Mouse (Mus musculus) neutrophil, adult 5-6 weeks (primary cell): ENCODE measurements around the gene Arhgef25. TPM values are rescaled to one million over a fixed set of nuclear protein-coding genes. Genes with fewer than 3 reads are reported as not detected.

Experiments
- total RNA-seq: library from RNA; stranded (forward); fragments of 200-1000 nt; gene quantifications from 2 replicates; pipeline ENCODE4 v1.2.3, GENCODE M21; 2017

The Arhgef25 gene
- total RNA-seq, 1 experiment from 2014 or later: not detected

Other genes with a start within 250 kb of the Arhgef25 start
- 63.7 and 64.6 TPM in 2 replicates for gene Ctdsp2, start 211.4 kb downstream of the Arhgef25 start, total RNA-seq
- 2.0 and 2.1 TPM in 2 replicates for gene Avil, start 189.4 kb downstream of the Arhgef25 start, total RNA-seq
- gene Tsfm, start 159.2 kb downstream of the Arhgef25 start, total RNA-seq: 8.6 and 12.9 TPM in 2 replicates
- gene Mettl1, start 148.7 kb downstream of the Arhgef25 start, total RNA-seq: 4.3 and 8.3 TPM in 2 replicates
- 0.23 TPM in 1 of 2 replicates, not detected in the other for gene Eef1akmt3, start 148.6 kb downstream of the Arhgef25 start, total RNA-seq
- not detected in 2 replicates for gene Cyp27b1, start 141.8 kb downstream of the Arhgef25 start, total RNA-seq
- gene March9, start 129.9 kb downstream of the Arhgef25 start, total RNA-seq: 0.98 and 1.9 TPM in 2 replicates
- gene Cdk4, start 126.5 kb downstream of the Arhgef25 start, total RNA-seq: 25.9 and 31.7 TPM in 2 replicates
- 21.9 and 23.5 TPM in 2 replicates for gene Tspan31, start 119.8 kb downstream of the Arhgef25 start, total RNA-seq
- 54.4 and 60.8 TPM in 2 replicates for gene Agap2, start 114.8 kb downstream of the Arhgef25 start, total RNA-seq
- gene Os9, start 69.0 kb downstream of the Arhgef25 start, total RNA-seq: 157 and 176 TPM in 2 replicates
- 246 and 273 TPM in 2 replicates for gene B4galnt1, start 24.9 kb downstream of the Arhgef25 start, total RNA-seq
- 2.5 and 3.0 TPM in 2 replicates for gene Slc26a10, start 9.4 kb downstream of the Arhgef25 start, total RNA-seq
- gene Dtx3, start 5.6 kb upstream of the Arhgef25 start, total RNA-seq: 9.0 and 11.5 TPM in 2 replicates
- gene Pip4k2c, start 21.5 kb upstream of the Arhgef25 start, total RNA-seq: 36.5 and 37.1 TPM in 2 replicates
- not detected in 2 replicates for gene Kif5a, start 73.3 kb upstream of the Arhgef25 start, total RNA-seq
- 89.5 and 94.5 TPM in 2 replicates for gene Dctn2, start 76.3 kb upstream of the Arhgef25 start, total RNA-seq
- 19.9 and 27.8 TPM in 2 replicates for gene Mbd6, start 98.9 kb upstream of the Arhgef25 start, total RNA-seq
- gene Mars, start 121.7 kb upstream of the Arhgef25 start, total RNA-seq: 57.0 and 63.3 TPM in 2 replicates
- gene Arhgap9, start 131.9 kb upstream of the Arhgef25 start, total RNA-seq: 146 and 150 TPM in 2 replicates
- gene Gli1, start 151.9 kb upstream of the Arhgef25 start, total RNA-seq: not detected in 2 replicates
- 0.12 TPM in 1 of 2 replicates, not detected in the other for gene Inhbe, start 164.3 kb upstream of the Arhgef25 start, total RNA-seq
- not detected in 2 replicates for gene Inhbc, start 180.3 kb upstream of the Arhgef25 start, total RNA-seq
- gene R3hdm2, start 190.2 kb upstream of the Arhgef25 start, total RNA-seq: 51.8 and 67.4 TPM in 2 replicates